Mouse (Mus musculus) erythroblast, embryonic 14.5 days (primary cell): ENCODE results near the gene Plaur.

ENCODE experiments used
- GATA1 ChIP-seq: IDR thresholded peaks from 2 replicates; pipeline ENCODE4 v1.6.1; 2012; ENCODE audit warnings: low read length, inconsistent platforms, mixed read lengths
- TAL1 ChIP-seq: IDR thresholded peaks from 3 replicates; pipeline ENCODE4 v1.6.1; 2012; ENCODE audit warnings: low read length, inconsistent platforms, mixed read lengths

DNA sequence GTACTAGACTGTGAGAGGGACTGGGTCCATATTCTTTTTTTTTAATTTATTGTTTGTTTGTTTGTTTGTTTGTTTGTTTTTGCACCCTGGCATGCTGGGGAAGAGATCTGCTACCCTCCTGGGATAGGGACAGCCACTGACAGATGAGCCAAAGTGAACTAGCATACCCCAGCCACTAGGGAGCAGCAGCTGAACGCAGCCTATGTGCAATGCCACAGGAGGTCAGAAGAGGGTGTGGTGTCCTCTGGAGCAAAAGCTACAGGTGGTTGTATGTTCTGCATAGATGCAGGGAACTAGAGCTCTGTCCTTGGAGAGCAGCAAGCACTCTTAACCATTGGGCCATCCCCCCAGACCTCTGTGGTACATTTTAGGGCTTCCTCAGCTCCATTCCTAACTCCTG, 20.5 kb upstream of the Plaur start:
- TF ChIP-seq TAL1 (no peak), GATA1 (no peak)
